Mouse (Mus musculus) small intestine, adult 2 months (tissue): ENCODE measurements at regions not wholly inside any gene's neighbourhood (a gene's known extent, or its start where the extent isn't known, plus 50 kb on each side); places are given as distances from the start of the nearest gene placed in this dataset.
A peak's percentile ranks its signal among the peaks of the same experiment; 100 is the strongest.

Experiments
- H3K27ac ChIP-seq: fragments of 200-500 bp; 2 replicates; pipeline ENCODE4 v1.5.1; 2012; ENCODE audit warnings: low read depth, low read length, control low read depth, inconsistent platforms; ENCODE audit not compliant: insufficient read depth
- H3K27me3 ChIP-seq: fragments of 200-500 bp; 2 replicates; pipeline ENCODE4 v1.6.1; 2012; ENCODE audit warnings: mild to moderate bottlenecking, moderate library complexity, low read length, inconsistent platforms; ENCODE audit not compliant: control insufficient read depth, insufficient read depth
- H3K36me3 ChIP-seq: fragments of 200-500 bp; 2 replicates; pipeline ENCODE4 v1.6.1; 2012; ENCODE audit warnings: mild to moderate bottlenecking, low read length, control low read depth, inconsistent platforms; ENCODE audit not compliant: control insufficient read depth, insufficient read depth
- H3K4me1 ChIP-seq: fragments of 200-500 bp; 2 replicates; pipeline ENCODE4 v1.6.1; 2012; ENCODE audit warnings: low read length, inconsistent platforms, mixed read lengths; ENCODE audit not compliant: control insufficient read depth, insufficient read depth, insufficient read length
- H3K4me3 ChIP-seq: fragments of 200-500 bp; 2 replicates; pipeline ENCODE4 v1.5.1; 2012; ENCODE audit warnings: low read depth, mild to moderate bottlenecking, control low read depth, inconsistent platforms, low read length, moderate library complexity
- CTCF ChIP-seq: fragments of 200-500 bp; IDR thresholded peaks from 2 replicates; pipeline ENCODE4 v1.5.1; 2012; ENCODE audit warnings: low read depth, mild to moderate bottlenecking, control low read depth, inconsistent platforms, low read length, moderate library complexity, mixed read lengths; ENCODE audit not compliant: insufficient replicate concordance, insufficient read length; ENCODE audit errors: extremely low read depth
- POLR2A ChIP-seq: fragments of 200-500 bp; IDR thresholded peaks from 2 replicates; pipeline ENCODE4 v1.6.1; 2012; ENCODE audit warnings: low read depth, mild to moderate bottlenecking, control low read depth, inconsistent platforms, low read length, moderate library complexity
- WGBS: fragments of 180-500 bp; shearing (Covaris S2); methylation state at CpG from one replicate; pipeline ENCODE4 v1.1.7; 2018; 5-methylcytosine and 5-hydroxymethylcytosine counted together

- TF ChIP-seq POLR2A (no peak), CTCF (no peak)
- H3K4me3 ChIP-seq: no peak overlapping the region
- H3K36me3 ChIP-seq: no peaks in the 10 kb centered on the region
- no peak overlapping the region for H3K27ac ChIP-seq
- H3K27me3 ChIP-seq: no peaks in the 10 kb centered on the region
- WGBS: 82% methylated on average over 2 of the region's 2 CpGs
- H3K4me1 ChIP-seq: peaks cover 30% of the 10 kb centered on the region
Observed at GRCm38 (mm10) chr12:25166525-25166924, 69.6 kb upstream of the Id2 start.

- WGBS: 30% methylated on average over 3 of the region's 3 CpGs
- H3K27me3 ChIP-seq: no peaks in the 10 kb centered on the region
- no peak overlapping the region for H3K4me3 ChIP-seq
- TF ChIP-seq POLR2A (no peak), CTCF (no peak)
- no peaks in the 10 kb centered on the region for H3K36me3 ChIP-seq
- H3K27ac ChIP-seq: 0 out of 2 replicates have a peak overlapping the region, but pooled peaks have one; percentile 18
- peaks cover 30% of the 10 kb centered on the region for H3K4me1 ChIP-seq
Observed at GRCm38 (mm10) chr12:25165650-25166049, 68.7 kb upstream of the Id2 start.

GRCm38 (mm10) chr12:25164724-25165123, 67.8 kb upstream of the Id2 start:
- H3K36me3 ChIP-seq: no peaks in the 10 kb centered on the region
- no peak overlapping the region for H3K4me3 ChIP-seq
- peaks cover 30% of the 10 kb centered on the region for H3K4me1 ChIP-seq
- 20% methylated on average over 1 of the region's 1 CpGs for WGBS
- H3K27me3 ChIP-seq: no peaks in the 10 kb centered on the region
- peak overlapping the region; percentile 18; the same call in 1 of the 2 replicates for H3K27ac ChIP-seq
- TF ChIP-seq POLR2A: no peak
- TF ChIP-seq CTCF: no peak

GRCm38 (mm10) chr12:25163541-25163940, 66.6 kb upstream of the Id2 start:
- Histone ChIP-seq H3K4me3 (no peak overlapping the region), H3K27ac (no peak overlapping the region), H3K4me1 (peaks cover 24% of the 10 kb centered on the region), H3K27me3 (no peaks in the 10 kb centered on the region), H3K36me3 (no peaks in the 10 kb centered on the region)
- TF ChIP-seq CTCF (no peak), POLR2A (no peak)
- WGBS: 30% methylated on average over 6 of the region's 6 CpGs

GRCm38 (mm10) chr12:25162843-25163242, 65.9 kb upstream of the Id2 start:
- Histone ChIP-seq H3K36me3 (no peaks in the 10 kb centered on the region), H3K4me1 (peaks cover 23% of the 10 kb centered on the region), H3K4me3 (no peak overlapping the region), H3K27me3 (no peaks in the 10 kb centered on the region), H3K27ac (no peak overlapping the region)
- TF ChIP-seq CTCF (no peak), POLR2A (no peak)
- WGBS: 84% methylated on average over 6 of the region's 6 CpGs

- TF ChIP-seq CTCF (no peak), POLR2A (no peak)
- Histone ChIP-seq H3K27ac (no peak overlapping the region), H3K27me3 (no peaks in the 10 kb centered on the region), H3K4me1 (peaks cover 21% of the 10 kb centered on the region), H3K36me3 (no peaks in the 10 kb centered on the region), H3K4me3 (no peak overlapping the region)
- WGBS: 51% methylated on average over 6 of the region's 6 CpGs
Observed at GRCm38 (mm10) chr12:25161939-25162338, 65.0 kb upstream of the Id2 start.

- 57% methylated on average over 15 of the region's 15 CpGs for WGBS
- TF ChIP-seq POLR2A (no peak), CTCF (no peak)
- no peak overlapping the region for H3K4me3 ChIP-seq
- H3K4me1 ChIP-seq: peaks cover 21% of the 10 kb centered on the region
- no peaks in the 10 kb centered on the region for H3K27me3 ChIP-seq
- no peaks in the 10 kb centered on the region for H3K36me3 ChIP-seq
- no peak overlapping the region for H3K27ac ChIP-seq
Observed at GRCm38 (mm10) chr12:25160990-25161843, 64.3 kb upstream of the Id2 start.

GRCm38 (mm10) chr12:25159091-25159490, 62.2 kb upstream of the Id2 start:
- H3K36me3 ChIP-seq: no peaks in the 10 kb centered on the region
- H3K4me3 ChIP-seq: no peak overlapping the region
- TF ChIP-seq POLR2A (no peak), CTCF (no peak)
- H3K27ac ChIP-seq: no peak overlapping the region
- WGBS: 66% methylated on average over 6 of the region's 6 CpGs
- peaks cover 2% of the 10 kb centered on the region; the same call in 1 of the 2 replicates for H3K4me1 ChIP-seq
- no peaks in the 10 kb centered on the region for H3K27me3 ChIP-seq
